Mouse (Mus musculus): Measurements from ENCODE around the gene Rnf2.
"Not testable (repeated sequence)": the region's sequence is repeated elsewhere in the genome, so short reads cannot be mapped to it uniquely, and the experiment has no call there.

Rnf2 gene

GRCm38 (mm10) chr1:151484754-151485153, 16.0 kb downstream of the Rnf2 start:
- DNase-seq (ENCODE audit: low spot score), result no peak

GRCm38 (mm10) chr1:151483568-151483967, 17.2 kb downstream of the Rnf2 start:
- no peak for DNase-seq (ENCODE audit: low spot score)

GRCm38 (mm10) chr1:151482497-151482896, 18.3 kb downstream of the Rnf2 start:
- no peak for DNase-seq (ENCODE audit: low spot score)

GRCm38 (mm10) chr1:151472386-151472785, 28.4 kb downstream of the Rnf2 start:
- DNase-seq (ENCODE audit: low spot score), result not testable (repeated sequence)

- DNase-seq (ENCODE audit: low spot score), result no peak
These were observed 29.3 kb downstream of the Rnf2 start for GRCm38 (mm10) chr1:151471429-151471828.

GRCm38 (mm10) chr1:151466571-151466970, 34.2 kb downstream of the Rnf2 start:
- no peak for DNase-seq (ENCODE audit: low spot score)

GRCm38 (mm10) chr1:151464914-151465313, 35.8 kb downstream of the Rnf2 start:
- no peak for DNase-seq (ENCODE audit: low spot score)

GRCm38 (mm10) chr1:151461265-151461664, 39.5 kb downstream of the Rnf2 start:
- DNase-seq (ENCODE audit: low spot score), result no peak

GRCm38 (mm10) chr1:151457087-151457486, 43.7 kb downstream of the Rnf2 start:
- DNase-seq (ENCODE audit: low spot score), result no peak

- DNase-seq (ENCODE audit: low spot score), result no peak
These were observed 48.8 kb downstream of the Rnf2 start for GRCm38 (mm10) chr1:151451946-151452345.

GRCm38 (mm10) chr1:151450851-151451250, 49.9 kb downstream of the Rnf2 start:
- DNase-seq (ENCODE audit: low spot score), result no peak

GRCm38 (mm10) chr1:151449866-151450265, 50.9 kb downstream of the Rnf2 start:
- DNase-seq (ENCODE audit: low spot score), result no peak

GRCm38 (mm10) chr1:151435431-151435830, 65.3 kb downstream of the Rnf2 start:
- DNase-seq (ENCODE audit: low spot score), result no peak

GRCm38 (mm10) chr1:151429316-151429715, 71.4 kb downstream of the Rnf2 start:
- no peak for DNase-seq (ENCODE audit: low spot score)

GRCm38 (mm10) chr1:151428263-151429221, 72.2 kb downstream of the Rnf2 start, which contains the start of the genes Swt1 and Trmt1l:
Gene Swt1, minus strand, starts transcription at chr1:151428455.
Gene Trmt1l, plus strand, starts transcription at chr1:151428542.
- peak; percentile 92 for DNase-seq (ENCODE audit: low spot score)

GRCm38 (mm10) chr1:151427888-151428262, 72.9 kb downstream of the Rnf2 start:
- no peak for DNase-seq (ENCODE audit: low spot score)

- no peak for DNase-seq (ENCODE audit: low spot score)
These were observed 73.7 kb downstream of the Rnf2 start for GRCm38 (mm10) chr1:151426947-151427600.

GRCm38 (mm10) chr1:151422178-151422577, 78.6 kb downstream of the Rnf2 start:
- DNase-seq (ENCODE audit: low spot score), result no peak

GRCm38 (mm10) chr1:151409827-151410226, 90.9 kb downstream of the Rnf2 start:
- no peak for DNase-seq (ENCODE audit: low spot score)
